Mouse (Mus musculus) spleen, postnatal 14 days (tissue): ENCODE data around the gene Mreg.
A peak's percentile ranks its signal among the peaks of the same experiment; 100 is the strongest.

Experiments
- DNase-seq, 2 experiments: peaks; one replicate each; pipeline ENCODE4 v3.0.0; 2021 to 2022; ENCODE audit warnings: low spot score in 2 of 2

Gene Mreg

GRCm38 (mm10) chr1:72196123-72196522 lies 16.0 kb downstream of the Mreg start:
- no peak for DNase-seq

- no peak for DNase-seq
Observed at GRCm38 (mm10) chr1:72191449-72191848, 20.7 kb downstream of the Mreg start.

GRCm38 (mm10) chr1:72188142-72188738 lies 23.9 kb downstream of the Mreg start:
- no peak for DNase-seq

GRCm38 (mm10) chr1:72187486-72187885 lies 24.6 kb downstream of the Mreg start:
- DNase-seq = no peak

- no peak for DNase-seq
Observed at GRCm38 (mm10) chr1:72186151-72186550, 26.0 kb downstream of the Mreg start.

GRCm38 (mm10) chr1:72183554-72183953 lies 28.6 kb downstream of the Mreg start:
- DNase-seq = no peak

GRCm38 (mm10) chr1:72182930-72183499 lies 29.1 kb downstream of the Mreg start:
- DNase-seq = no peak

- DNase-seq = no peak
Observed at GRCm38 (mm10) chr1:72179947-72180346, 32.2 kb downstream of the Mreg start.

- DNase-seq = no peak
Observed at GRCm38 (mm10) chr1:72176239-72176638, 35.9 kb downstream of the Mreg start.

- no peak for DNase-seq
Observed at GRCm38 (mm10) chr1:72174183-72174582, 37.9 kb downstream of the Mreg start.

GRCm38 (mm10) chr1:72173402-72174051 lies 38.6 kb downstream of the Mreg start:
- DNase-seq = no peak

GRCm38 (mm10) chr1:72172788-72173187 lies 39.3 kb downstream of the Mreg start:
- DNase-seq = no peak

GRCm38 (mm10) chr1:72171001-72171860 lies 40.9 kb downstream of the Mreg start:
- DNase-seq = no peak

GRCm38 (mm10) chr1:72167024-72167423 lies 45.1 kb downstream of the Mreg start:
- DNase-seq = no peak

- DNase-seq = no peak
Observed at GRCm38 (mm10) chr1:72166468-72166814, 45.7 kb downstream of the Mreg start.

- DNase-seq = no peak
Observed at GRCm38 (mm10) chr1:72165723-72166467, 46.2 kb downstream of the Mreg start.

- DNase-seq = no peak
Observed at GRCm38 (mm10) chr1:72160321-72160720, 51.8 kb downstream of the Mreg start.

GRCm38 (mm10) chr1:72145041-72145440 lies 67.1 kb downstream of the Mreg start:
- DNase-seq = no peak

- DNase-seq = no peak
Observed at GRCm38 (mm10) chr1:72144426-72144825, 67.7 kb downstream of the Mreg start.

GRCm38 (mm10) chr1:72141893-72142480 lies 70.1 kb downstream of the Mreg start:
- peak in 1 of 2 experiments; percentile 22 for DNase-seq

GRCm38 (mm10) chr1:72136101-72136500 lies 76.0 kb downstream of the Mreg start:
- DNase-seq = no peak
